Mouse (Mus musculus) megakaryocyte progenitor cell, adult 5-6 weeks (primary cell): ENCODE data around the gene Cox5a. TPM values are rescaled to one million over a fixed set of nuclear protein-coding genes. Genes with fewer than 3 reads are reported as not detected.
A peak's percentile ranks its signal among the peaks of the same experiment; 100 is the strongest.

Experiments
- ATAC-seq: replicated peaks from 2 replicates; pipeline ENCODE4 v1.8.0; 2016; ENCODE audit warnings: mild to moderate bottlenecking, moderate TSS enrichment, inconsistent platforms; ENCODE audit not compliant: poor library complexity
- total RNA-seq, 2 experiments: library from RNA; stranded (forward) in 1 of 2; stranded (reverse) in 1 of 2; fragments of 157-497, 149-512 nt in 1 of 2; fragments of 200-1000 nt in 1 of 2; gene quantifications; 2 replicates each; pipeline versions ENCODE4 v1.2.3 to v1.2.4; 2015 to 2017

Gene Cox5a
- total RNA-seq, 2 experiments from 2014 or later, result 114 to 644 TPM

GRCm38 (mm10) chr9:57524439-57524838 is 3.4 kb downstream of the Cox5a start:
- peak; percentile 26 for ATAC-seq

GRCm38 (mm10) chr9:57525516-57525915 is 4.4 kb downstream of the Cox5a start:
- no peak for ATAC-seq

DNA sequence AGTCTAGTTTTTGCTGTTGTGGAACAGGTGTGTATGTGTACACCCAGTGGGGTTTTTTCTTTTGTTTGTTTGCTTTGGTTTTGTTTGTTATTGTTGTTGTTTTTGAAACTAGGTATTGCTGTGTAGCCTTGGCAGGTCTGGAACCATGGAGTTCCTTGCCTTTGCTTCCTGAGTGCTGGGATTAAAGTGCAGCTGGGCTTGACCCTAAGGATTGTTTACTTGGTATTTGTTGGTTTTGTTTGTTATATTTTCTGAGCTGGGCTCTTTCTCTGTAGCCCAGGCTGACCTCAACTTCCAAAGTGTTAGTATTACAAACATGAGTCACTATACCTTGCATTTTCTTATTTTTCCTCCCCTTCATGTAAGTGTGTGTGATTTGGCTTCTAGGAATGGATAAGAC is 5.4 kb downstream of the Cox5a start:
- ATAC-seq, result no peak

- no peak for ATAC-seq
Observed at GRCm38 (mm10) chr9:57531946-57532345, 10.9 kb downstream of the Cox5a start.

- no peak for ATAC-seq
Observed at GRCm38 (mm10) chr9:57536362-57536761, 15.3 kb downstream of the Cox5a start.

DNA sequence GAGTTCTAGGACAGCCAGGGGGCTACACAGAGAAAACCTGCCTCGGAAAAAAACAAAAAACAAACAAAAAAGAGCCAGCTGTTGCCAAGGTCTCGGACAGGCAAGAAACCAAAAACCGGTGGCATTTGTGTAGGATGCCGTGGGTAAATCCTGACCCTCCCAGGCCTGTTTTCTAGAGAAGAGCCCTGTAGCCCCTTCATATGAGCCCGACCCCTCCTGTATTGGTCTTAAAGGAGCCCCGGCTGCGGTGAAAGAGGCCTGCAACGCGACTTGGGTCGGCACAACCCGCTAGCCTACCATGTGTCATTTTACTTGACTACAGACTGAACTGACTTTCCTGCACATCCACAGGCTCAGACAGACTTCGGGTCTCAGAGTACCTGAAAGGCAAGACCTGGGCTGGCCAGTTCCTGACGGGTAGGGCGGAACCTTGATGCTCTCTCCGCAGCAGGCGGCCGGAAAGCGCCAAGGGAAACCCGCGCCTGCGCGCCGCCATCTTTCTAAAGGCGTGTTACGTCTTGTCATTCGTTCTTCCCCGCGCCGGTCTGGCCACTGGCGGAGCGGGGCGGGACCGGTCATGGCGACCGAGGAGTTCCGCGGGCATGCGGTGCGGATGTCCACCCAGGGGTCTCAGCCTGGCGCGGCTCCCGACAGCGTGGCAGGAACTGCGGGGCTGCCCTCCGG is 16.1 kb downstream of the Cox5a start, which contains the start of gene Fam219b:
Gene Fam219b, plus strand, starts transcription at position 485 of the 684 bp plus-strand sequence.
- peak; percentile 92 for ATAC-seq

DNA sequence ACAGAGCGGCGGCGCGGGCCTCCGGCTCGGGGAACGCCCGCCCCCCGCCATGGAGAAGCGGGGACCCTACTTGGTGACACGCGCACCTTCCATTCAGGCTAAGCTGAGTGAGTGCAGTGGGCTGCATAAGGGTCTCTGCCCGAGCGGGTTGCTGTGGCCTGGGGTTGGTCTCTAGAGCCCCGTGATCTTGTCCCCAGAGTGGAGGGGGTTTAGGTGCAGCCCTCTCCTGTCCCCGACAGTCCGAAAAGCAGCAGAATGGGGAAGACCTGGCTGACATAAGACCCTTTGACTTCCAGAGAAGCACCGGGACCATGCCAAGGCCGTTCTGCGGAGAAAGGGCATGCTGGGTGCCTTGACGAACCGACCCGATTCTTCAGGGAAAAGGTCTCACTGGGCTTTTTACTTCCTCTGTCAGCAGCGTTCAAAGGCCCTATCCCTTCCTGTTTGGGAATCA is 16.7 kb downstream of the Cox5a start:
- ATAC-seq, result no peak

DNA sequence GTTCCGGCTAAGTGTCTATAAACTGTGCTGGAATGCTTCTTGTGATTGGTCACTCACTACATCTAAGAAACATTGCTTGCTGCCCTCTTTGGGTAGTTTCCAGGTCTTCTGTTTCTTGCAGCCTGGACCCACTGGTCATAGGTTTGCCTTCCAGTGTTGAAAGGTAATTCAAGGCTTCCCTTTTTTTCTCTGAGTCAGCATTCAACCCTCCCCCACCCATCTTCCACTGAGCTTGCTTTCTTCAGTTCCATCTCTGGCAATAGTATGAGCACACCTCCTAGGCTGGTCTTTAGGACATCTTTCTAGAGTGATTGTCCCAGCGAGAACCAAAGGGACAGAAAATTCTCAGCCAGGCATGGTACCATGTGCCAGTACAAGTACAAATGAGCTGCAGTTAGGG is 18.5 kb downstream of the Cox5a start:
- ATAC-seq, result no peak

- peak; percentile 45 for ATAC-seq
Observed at GRCm38 (mm10) chr9:57541312-57541711, 20.2 kb downstream of the Cox5a start.

DNA sequence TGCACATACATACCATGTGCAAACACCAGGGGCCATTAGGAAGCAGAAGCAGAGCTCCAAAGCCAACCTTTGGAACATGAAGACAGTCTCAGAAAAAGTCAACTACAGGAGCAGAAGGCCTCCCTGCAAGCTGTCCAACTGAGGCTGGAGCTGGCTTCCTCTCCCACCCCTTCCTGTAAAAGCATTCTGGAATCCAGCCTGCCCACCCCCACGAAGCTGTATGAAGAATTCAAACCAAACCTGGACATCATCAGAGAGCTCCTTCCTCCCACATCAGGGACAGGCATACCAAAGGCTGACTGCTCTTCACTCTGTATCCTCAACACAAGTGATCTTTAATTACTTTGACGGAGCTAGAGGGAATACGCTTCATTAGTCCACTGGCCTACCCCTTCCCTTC is 22.9 kb downstream of the Cox5a start:
- ATAC-seq, result no peak

GRCm38 (mm10) chr9:57547287-57547686 is 26.2 kb downstream of the Cox5a start:
- peak; percentile 69 for ATAC-seq

- no peak for ATAC-seq
Observed at GRCm38 (mm10) chr9:57547869-57548268, 26.8 kb downstream of the Cox5a start.

- no peak for ATAC-seq
Observed at GRCm38 (mm10) chr9:57549186-57549585, 28.1 kb downstream of the Cox5a start.

DNA sequence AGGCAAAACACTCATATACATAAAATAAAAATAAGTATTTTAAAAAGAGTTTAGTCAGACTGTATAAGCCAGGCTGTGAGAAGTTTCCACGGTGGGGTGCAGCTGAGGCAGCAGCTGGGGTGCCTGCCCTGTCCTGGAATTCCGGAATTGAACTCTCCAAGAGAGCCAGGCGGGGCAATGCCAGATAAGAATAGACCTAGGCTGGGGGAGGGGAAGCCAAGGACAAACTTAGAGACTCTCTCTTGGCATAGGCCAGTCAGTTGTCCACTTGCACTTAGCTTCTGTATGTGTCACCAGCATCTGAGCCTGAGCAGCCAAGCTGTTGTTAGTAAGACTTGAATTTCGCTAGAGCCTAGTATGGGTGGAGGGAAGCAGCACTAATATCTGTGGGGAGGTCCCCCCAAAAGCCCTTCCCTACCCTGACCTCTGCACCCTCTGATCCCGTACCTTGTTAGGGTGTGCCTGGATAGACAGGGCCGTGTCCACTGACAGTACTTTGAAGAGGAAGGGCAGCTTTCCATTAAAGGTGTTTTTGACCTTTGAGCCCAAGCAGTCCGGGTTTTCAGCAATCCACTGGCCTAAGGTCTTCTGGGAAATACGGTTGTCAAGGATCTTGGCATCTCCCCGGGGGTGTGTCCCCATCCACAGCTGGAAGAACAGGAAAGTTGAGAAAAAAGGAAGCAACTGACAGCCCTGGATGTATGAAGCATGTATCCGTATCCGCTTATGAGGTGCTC is 29.2 kb downstream of the Cox5a start:
- ATAC-seq, result no peak

GRCm38 (mm10) chr9:57552139-57552887 is 31.2 kb downstream of the Cox5a start, which contains the start of gene Mpi:
TSS of gene Mpi (minus strand) at chr9:57552763.
- peak; percentile 82 for ATAC-seq

GRCm38 (mm10) chr9:57553119-57553518 is 32.0 kb downstream of the Cox5a start:
- no peak for ATAC-seq

DNA sequence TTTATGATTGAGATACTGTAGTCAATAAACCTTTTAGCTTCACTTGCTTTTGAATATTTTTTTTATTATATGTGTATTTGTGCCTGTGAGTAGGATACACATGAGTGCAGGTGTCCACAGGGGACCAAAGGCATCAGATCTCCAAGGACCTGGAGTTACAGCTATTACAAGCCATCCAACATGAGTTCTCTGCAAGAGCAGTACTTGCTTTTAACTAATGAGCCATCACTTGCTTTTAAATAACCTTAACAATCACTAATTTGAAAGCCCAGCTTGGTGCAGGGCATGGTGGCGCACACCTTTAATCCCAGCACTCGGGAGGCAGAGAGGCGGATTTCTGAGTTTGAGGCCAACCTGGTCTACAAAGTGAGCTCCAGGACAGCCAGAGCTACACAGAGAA is 33.7 kb downstream of the Cox5a start:
- ATAC-seq, result no peak

GRCm38 (mm10) chr9:57557215-57557614 is 36.1 kb downstream of the Cox5a start:
- ATAC-seq, result no peak

GRCm38 (mm10) chr9:57558625-57559024 is 37.6 kb downstream of the Cox5a start:
- no peak for ATAC-seq

- no peak for ATAC-seq
Observed at GRCm38 (mm10) chr9:57559568-57559967, 38.5 kb downstream of the Cox5a start.

GRCm38 (mm10) chr9:57560263-57560662 is 39.2 kb downstream of the Cox5a start:
- ATAC-seq, result no peak
